Mouse (Mus musculus) embryo, embryonic 11.5 days (tissue): ENCODE data around the gene Foxo3.

Experiments
- DNase-seq: peaks from one replicate; pipeline ENCODE4 v3.0.0-alpha.2; 2012; ENCODE audit warnings: low read depth, low spot score

The Foxo3 gene

DNA sequence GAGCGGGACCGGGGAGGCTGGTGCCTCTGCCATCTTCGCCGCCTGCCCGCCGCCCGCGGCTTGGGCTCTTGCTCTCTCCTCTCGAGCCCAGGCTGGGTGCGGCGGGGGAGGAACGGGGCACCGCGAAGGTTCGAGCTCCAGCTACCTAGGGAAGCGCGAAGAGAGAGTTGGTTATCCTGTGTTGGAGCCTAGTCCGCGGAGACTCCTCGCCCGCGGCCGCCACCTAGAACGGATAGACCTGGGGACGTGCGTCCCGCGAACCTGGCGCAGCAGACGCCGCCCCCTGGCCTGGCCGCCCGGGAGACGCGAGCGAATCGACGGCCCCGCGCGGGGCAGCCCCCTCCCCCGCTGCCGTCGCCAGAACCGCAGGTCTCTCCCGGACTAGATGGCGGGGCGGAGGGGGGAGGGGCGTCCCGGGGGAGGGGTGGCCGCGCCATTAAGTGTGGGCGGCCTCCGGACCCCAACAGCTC is 1.1 kb downstream of the Foxo3 start:
- DNase-seq = peak; percentile 31

DNA sequence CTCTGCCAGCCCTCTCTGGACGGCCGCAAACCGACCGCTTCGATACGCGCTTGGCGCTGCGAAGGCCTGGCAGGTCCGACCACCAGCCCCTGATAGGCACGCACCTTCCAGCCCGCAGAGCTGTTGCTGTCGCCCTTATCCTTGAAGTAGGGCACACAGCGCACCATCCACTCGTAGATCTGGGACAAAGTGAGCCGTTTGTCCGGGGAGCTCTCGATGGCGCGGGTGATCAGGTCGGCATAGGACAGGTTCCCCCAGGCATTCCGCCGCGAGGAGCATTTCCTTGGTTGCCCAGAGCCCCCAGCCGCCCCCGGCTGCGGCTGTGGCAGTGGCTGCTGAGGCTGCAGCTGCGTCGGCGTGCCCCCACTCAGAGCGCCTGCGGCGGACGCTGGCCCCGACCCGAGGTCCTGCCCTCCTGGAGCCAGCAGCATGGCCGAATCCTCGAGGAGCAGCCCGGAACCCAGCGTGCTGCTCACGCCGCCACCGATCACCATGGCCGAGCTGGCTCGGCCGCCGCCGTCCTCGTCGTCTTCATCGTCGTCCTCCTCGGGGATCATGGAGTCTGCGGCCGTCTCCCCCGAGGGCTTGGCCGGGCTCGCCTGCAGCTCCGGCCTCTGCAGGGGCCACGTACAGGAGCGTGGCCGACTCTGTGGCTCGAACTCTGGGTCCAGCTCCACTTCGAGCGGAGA is 1.7 kb downstream of the Foxo3 start:
- DNase-seq = no peak

DNA sequence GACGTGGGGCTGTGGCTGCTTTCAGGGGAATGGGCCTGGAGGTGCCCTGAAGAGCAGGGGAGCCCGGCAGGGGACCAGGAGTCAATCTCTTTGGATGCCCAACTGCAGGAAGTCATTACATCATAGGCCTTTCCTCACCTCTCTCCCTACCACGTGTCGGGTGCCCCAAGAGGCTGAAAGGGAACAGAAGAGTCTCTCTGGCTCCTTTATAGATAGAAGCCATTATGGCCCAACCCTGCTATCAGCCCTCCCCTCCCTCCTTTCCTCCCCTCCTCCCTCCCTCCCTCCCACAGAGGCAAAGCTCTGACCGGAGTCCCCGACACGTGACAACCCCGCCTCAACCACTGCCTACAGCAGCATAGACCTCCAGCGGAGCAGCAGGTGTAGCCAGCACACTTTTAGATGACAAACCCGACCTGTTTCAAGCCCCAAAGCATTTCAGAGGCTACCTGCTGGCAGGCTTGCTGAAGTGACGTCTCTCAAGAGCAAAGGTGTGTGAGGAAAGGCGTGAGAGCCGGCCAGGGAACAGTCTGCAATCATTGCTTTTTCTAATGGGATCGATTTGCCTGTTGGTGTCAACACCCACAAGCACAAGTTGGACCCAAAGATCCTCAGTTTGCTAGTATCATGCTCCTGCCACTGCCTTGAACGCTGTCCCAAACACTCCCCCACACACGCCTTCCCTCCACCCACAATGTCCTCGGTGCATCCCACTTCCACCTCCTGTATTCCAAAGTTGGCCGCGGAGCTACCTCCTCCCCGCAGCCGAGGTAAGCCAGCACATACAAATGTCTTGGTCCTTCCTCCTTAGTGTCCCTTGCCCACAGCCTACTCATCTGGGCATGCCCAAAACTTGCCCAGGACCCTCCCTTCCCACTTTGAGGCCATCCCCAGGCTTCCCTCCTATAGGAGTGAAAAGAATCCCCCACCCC is 2.5 kb downstream of the Foxo3 start:
- no peak for DNase-seq

DNA sequence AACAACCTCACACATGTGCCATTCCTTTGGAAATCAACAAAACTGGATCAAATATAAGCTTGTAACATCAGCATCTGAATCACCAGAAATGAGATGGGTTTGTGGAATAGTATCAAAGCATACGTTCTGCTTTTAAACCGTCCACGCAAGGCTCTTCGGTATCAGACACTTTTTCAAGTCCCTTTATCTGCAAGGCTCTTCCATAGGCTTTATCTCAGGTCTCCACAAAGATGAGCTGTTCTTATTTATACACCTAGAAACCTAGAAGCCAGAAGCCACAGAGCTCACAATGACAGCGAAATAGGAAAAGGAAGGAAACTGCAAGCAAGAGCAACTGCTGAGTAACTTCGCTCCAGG is 3.2 kb downstream of the Foxo3 start:
- no peak for DNase-seq

DNA sequence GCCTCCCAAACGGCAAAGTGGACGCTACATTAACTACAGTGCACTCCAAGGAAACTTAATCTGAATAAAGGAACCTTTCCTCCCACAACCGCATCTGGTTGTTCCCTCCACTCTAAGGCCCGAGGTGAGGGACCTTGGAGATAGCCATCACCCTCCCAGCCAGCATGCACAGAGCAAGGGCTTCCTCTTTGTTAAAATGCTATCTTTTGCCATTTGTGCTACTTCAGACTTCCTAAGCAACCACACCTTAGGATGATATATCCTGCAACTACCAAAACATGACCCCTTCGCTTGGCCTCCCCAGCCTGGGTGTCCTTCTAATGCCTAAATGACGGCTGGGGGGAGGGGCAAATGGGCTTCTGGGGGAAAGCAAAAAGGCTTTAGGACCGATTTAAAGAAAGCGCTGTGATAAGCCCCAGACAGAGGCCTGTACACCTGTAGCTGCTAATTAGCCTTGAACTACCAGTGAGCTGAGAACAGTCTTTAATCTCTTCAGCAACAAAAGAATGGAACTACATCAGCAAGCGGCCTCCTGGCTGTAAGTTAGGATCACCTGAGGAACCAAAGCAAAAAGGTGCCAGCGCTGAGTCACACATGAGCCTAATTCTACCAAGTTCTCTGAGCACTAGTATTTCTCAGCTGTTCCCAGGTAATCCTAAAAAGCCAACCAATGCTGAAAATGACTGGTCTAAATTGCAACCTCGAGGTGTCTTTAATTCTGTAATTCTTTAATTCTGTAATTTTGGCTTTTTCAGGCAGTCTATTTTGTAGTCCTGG is 4.9 kb downstream of the Foxo3 start:
- no peak for DNase-seq

DNA sequence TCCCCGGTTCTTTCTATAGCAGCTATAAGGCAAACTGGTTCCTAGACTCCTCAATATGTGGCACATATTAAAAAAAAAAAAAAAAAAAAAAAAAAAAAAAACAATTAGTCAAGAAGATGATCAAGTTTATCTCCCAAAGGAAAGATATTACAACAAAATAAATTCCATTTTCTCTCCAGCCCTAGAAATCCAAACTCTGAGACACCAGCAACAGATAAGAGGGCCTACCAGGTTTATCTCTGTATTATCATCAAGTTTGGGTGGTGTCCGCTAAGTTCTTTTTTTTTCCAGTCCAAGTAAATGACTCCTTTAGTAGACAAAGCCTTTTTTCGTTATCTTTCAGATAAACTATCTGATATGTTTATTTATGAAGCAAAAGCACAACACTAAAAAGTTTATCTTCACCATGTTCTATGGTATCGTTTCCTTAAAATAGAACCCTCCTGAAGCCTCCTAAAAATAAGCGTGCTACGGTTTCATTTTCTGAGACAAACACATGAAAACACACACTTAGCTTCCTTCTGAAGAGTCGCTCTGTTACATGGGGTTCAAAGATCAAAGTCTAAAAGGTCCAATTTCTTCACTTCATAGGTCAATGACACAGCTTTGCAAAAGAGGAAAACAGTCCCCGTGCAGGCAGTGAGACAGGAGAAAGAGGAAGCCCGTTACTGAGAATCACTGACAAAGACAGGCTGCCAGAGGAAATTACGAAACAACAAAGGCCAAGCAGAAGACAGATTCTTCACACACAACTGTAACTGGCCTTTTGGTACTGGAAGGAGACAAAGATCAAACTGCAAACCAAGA is 6.1 kb downstream of the Foxo3 start:
- no peak for DNase-seq

DNA sequence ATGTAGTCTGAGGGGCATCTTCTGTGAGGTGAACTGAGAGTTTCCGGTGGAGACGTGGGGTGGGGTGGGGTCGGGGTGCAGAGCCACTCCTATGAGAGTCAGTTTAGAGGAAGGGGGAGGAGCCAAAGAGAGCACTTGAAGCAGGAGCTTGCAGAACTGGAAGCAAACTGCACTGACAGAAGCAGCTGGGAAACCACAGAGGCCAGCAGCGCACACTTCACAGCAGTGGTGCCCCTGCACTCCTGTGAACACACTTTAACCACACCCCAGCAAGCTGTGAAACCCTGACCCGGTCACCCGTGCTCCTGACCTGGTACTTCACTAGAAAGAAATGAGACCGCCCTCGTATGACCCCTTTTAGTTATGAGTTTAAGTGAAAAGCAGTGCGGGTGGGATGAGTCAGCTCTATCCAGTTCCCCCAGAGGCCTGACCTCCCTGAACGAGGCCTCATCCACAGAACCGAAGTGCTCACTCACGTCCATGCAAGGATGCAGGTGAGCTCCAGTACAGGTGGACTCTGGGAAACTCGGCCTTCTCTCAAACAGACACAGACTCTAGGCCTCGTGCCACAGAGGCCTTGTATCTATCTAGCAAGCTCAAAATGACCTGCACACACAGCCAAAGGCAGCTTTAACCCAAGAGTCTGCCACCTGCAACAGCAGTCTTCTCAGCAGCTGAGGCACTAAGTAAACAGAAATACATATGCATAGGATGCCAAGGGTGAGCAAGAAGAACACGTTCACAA is 7.1 kb downstream of the Foxo3 start:
- DNase-seq = no peak

DNA sequence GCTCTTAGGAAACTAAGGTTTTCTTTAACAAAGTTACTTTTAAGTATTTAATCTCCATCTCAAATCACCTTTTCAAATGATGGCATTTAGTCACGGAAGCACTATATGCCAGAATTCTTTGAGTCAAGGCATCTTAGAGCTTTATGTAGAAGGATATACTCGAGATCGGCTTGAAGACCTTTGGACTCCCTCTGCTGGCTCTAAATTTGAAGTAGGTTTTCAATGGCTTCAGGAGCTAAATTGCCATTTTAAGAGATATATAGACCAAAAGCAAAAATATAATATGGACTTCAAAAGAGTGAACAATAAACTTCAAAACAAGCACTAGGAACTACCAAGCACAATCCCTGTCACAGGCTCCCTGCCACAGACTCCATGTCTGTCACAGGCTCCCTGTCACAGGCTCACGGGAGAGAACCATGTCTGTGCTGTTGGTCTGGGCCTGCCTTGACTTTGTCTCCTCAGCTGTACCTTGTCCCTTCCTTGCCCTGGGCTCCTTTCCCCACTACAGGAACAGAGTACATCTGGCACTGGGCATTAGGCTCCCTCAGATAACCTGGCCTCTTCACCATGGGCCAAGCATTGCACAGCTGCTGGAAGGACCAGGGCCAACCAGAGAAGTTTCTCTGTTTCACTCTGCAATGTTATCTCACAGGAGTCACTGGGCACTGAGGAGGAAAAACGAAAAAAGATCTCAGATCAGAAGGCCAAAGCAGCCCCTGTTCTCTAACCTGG is 8.6 kb downstream of the Foxo3 start:
- no peak for DNase-seq

DNA sequence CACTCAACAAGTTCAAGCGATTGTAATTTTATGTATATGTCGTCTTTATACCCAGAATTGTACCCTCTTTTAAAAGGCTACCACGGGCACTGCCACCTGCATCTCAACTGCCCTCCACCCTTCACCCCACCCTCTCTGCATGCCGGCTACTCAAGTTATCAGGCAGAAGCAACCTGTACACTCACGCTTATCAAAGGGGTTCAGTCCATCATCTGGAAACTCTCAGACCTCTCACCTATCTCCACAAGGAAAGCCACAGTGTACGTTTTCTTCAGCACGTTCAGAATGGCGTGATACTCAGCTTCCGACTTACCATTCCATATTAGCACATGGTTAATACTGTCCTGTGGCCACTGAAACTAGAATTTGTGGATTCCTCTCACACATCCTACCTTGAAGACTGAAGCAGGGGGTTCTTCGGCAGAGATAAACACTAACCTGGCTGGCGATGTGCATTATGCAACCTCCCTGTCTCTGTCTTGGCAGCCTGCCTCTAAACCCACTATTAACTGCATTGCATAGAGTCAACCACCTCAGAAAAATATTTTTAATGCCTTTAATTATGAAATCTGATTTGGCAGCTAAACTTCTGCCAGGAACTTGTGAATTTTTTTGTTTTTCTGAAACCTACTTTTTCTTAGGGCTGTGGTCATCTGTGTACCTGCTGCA is 11.4 kb downstream of the Foxo3 start:
- DNase-seq = no peak

DNA sequence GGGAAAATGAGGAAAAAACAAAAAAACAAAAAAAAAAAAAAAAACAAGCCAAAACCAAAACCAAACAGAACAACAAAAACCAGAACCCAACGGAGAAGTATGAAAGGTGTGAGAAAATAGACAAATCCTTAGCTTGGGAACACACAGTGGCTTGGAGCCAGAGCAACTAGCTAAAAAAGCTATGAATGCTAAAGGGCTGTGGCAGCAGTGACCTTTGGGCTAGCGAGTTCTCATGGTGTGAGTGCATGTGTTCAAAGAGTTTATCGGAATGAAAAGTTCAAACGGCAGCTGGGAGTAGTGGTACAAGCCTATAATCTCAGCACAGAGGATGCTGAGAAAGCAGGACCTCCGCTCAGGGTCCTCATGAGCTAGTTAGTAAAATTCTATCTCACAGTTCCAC is 12.4 kb downstream of the Foxo3 start:
- no peak for DNase-seq

DNA sequence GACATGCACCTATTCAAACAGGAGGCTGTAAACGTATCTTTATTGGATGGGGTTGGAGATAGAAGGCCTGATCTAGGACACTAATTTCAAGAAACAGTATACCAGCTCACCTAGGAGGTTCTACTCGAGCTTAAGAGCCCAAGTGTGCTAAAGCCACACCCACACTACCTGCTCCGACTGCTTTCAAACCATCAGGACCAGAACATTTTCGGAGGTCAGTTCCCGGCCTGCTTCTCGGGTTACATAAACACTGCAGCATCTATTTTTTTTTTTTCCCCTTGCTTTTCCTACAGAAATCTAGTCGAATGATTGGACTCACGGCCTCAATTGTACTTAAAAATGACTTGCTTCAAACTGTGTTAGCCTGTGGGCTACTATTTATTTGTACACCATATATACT is 12.9 kb downstream of the Foxo3 start:
- no peak for DNase-seq

DNA sequence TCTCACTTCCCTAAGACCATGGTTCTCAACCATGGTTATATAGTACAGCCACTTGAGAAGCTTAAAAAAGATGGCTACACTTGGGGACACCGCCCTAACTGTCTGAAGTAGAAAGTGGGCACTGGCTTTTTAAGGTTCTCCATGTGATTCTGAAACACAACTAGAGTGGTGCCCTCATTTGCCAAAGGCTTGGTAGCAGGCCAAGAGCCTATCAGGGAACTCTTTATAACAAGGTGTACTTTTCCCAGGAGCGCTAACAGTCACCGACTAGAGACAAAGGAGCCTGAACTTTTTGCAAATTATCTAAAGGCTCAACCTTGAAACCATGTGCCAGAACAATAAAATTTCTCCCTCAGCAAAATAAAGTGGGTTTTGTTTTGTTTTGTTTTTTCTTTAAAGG is 14.5 kb downstream of the Foxo3 start:
- no peak for DNase-seq

DNA sequence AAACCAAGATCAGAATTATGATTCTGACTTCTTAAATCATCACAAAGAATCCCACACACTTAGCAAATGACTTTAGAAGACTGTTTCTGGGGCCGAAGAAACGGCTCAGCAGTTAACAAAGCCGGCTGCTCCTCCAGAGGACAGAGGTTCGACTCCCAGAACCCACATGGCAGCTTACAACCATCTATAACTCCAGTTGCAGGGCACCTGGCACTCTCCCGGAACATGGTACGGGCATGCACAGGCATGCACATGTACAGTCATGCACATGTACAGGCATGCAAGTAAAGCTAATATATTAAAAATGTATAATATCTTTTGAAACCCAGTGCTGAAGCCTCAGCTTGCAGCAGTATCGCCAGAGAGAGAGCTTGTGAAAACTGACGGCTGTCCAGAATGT is 15.5 kb downstream of the Foxo3 start:
- DNase-seq = no peak

DNA sequence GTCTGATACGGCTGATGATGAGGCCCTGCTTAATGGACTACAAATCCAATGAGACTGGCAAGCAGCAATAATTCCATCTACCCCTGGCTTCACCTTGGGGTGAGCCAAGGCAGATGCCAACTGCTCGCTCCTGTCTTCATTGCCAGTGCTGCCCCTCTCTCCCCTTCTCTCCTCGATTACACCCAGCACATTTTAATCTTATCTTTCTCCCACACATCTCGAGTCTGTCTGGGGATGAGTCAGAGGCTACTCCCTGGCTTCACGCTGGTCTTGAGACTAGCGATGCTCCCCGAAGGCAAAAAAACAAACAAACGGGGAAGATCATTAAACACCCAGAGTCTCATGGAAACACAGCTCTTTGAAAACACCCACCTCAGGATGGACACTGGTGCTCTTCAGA is 16.0 kb downstream of the Foxo3 start:
- DNase-seq = no peak

DNA sequence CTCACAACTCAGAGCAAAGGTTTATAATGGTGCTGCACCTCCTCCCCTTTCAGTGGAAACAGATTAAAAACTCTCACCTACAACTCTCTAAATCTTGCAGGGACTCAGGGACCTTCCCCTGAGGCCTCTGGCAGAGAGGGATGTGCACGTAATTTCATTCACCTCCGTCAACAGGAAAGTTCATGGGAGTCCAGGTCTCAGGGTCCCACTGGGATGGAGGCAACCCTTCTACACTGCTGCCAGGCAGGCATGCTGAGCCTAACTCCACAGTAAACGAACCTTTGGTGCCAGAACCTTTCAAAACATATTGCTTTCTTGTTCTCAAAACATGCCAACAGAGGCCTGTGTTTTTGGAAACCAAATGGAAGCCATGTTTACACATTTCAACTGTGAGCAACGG is 17.0 kb downstream of the Foxo3 start:
- no peak for DNase-seq

DNA sequence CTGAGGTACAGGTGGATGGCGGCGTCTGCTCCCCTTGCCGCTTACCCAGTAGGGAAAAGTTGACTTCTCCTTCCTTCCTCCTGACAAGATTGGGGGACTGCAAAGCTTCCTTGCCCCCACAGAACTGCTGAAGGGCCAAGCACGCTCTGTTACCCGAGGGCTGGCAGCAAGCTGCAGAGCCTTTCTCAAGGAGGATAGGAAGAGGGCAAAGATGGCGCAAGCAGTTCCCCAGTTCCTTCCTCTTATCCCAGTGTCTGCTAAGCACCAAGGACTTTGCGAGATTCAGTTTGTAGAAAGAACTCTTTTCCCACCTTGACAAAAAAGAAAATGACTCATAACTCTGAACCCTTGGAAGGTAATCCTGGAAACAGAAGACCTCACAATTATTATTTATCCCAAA is 18.6 kb downstream of the Foxo3 start:
- DNase-seq = no peak

DNA sequence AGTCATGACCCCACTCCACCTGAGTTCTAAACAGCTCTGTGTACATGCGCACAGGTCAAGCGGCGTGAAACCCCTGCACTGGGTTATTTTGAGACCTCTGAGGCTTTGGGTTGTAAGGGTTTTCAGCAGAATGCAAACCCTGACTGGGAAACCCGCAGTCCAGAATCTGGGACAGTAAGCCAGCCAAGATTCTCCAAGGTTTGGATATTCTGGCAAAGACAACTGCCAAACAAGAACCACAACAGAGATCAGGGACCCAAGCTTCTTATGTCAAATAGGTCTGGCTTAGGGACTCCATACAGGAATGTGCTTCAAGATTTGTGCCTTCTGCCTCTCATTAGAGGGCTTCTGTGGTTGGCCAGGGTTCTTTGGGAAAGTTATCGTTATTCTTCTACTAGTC is 21.8 kb downstream of the Foxo3 start:
- DNase-seq = no peak

DNA sequence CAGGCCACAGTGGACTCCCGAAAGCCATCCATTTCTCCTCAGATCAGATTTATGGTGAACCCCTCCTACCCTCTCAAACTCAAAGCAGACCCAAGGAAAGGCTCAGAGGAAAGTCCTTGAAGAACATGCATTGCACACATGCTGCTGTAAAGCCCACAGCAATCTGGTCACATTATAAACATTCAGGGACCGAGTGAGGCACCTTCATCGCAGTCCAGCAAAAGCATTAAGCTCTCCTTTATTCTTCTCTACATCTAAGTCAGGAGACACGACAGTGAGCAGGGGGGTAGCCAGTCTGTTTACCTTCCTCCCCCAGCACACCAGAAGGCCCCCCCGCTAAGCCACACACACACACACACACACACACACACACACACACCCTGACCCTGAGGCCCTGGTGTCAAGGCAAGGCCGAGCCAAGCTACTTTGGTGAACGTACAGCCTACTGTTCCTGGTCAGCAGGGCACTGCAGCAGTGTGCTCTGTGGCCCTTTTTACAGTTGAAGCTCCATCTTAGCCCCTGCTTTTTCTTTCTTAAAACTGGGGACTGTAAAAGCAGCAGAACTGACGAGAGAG is 24.7 kb downstream of the Foxo3 start:
- no peak for DNase-seq

DNA sequence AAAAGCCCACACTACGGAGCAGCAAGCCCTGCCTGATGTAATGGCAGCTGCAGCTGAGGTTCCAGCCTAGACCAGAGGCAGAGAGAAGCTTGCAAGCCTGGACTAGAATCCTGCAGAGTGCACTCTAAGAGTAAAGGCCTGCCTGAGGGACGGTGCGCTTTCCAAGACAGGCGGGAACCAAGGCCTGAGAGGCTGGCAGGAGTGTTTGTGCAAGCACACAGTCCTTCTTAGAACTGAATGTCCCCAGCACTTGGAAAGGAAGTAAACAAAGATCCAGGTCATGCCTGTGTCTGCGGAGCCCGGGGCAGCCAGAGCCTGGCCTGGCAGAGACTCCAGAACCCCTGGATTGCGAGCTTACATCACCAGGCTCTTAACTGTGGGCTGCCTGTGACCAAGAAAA is 25.4 kb downstream of the Foxo3 start:
- no peak for DNase-seq
